Mouse (Mus musculus): Measurements from ENCODE around the gene Shq1.

DNA sequence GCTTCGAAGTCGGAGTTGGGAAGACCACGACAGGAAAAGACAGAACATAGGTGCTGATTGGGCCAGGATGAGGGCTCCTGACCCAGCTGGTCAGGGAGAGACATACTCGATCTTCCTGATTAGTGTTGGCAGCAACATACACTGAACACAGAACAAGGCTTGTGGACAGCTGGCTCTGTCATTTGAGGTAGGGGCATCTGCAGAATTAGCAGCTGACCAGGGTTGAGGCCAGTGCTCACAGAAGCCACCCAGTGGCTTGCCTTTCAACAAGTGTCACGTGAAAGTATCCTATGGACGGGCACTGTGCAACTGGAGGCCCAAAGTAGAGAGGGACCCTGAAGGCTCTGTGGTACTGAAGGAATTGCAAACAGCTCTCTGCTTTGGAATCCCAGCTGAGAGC lies 104.2 kb downstream of the Shq1 start:
- no peak for TF ChIP-seq POLR2A (IDR thresholded peaks at IDR 0.05; ENCODE audit: low read depth, low read length)
- no peak for TF ChIP-seq CTCF (IDR thresholded peaks at IDR 0.05; ENCODE audit: borderline replicate concordance, insufficient read depth, low read length)
